Mouse (Mus musculus) urinary bladder, postnatal 25 days (tissue): ENCODE measurements around the gene Ptges.
"Not testable (repeated sequence)": the region's sequence is repeated elsewhere in the genome, so short reads cannot be mapped to it uniquely, and the experiment has no call there.

Experiments
- DNase-seq: peaks from one replicate; pipeline ENCODE4 v3.0.0; 2022; ENCODE audit warnings: low spot score

Gene Ptges

DNA sequence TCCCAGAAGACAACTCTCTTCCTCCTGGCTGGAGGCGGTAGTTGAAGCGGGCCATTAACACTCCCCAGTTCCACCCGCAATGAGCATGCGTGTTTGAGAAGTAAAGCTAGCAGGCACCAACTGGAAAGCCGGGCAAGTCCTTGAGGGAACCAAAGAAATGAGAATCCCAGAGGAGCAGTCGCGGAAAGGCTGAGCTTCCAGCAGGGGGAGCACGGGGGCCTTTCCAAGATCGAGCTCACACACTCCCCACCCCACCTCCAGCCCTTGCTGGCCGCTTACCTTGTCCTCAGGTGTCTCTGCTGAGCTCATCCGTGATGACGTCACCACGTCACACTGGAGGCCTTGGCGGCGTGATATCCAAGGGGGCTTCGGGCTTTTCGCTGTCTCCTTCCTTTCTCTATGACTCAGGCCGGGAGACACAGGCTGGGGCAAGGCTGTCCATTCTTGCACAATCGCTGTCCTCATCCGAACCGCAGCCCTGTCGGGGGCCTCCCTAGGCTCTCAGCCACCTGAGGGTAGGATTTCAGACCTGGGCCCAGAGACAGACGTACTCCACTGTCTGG is at the start of gene Ptges:
Ptges (minus strand) TSS at position 381 of the 563 bp plus-strand sequence.
- peak; percentile 70 for DNase-seq

DNA sequence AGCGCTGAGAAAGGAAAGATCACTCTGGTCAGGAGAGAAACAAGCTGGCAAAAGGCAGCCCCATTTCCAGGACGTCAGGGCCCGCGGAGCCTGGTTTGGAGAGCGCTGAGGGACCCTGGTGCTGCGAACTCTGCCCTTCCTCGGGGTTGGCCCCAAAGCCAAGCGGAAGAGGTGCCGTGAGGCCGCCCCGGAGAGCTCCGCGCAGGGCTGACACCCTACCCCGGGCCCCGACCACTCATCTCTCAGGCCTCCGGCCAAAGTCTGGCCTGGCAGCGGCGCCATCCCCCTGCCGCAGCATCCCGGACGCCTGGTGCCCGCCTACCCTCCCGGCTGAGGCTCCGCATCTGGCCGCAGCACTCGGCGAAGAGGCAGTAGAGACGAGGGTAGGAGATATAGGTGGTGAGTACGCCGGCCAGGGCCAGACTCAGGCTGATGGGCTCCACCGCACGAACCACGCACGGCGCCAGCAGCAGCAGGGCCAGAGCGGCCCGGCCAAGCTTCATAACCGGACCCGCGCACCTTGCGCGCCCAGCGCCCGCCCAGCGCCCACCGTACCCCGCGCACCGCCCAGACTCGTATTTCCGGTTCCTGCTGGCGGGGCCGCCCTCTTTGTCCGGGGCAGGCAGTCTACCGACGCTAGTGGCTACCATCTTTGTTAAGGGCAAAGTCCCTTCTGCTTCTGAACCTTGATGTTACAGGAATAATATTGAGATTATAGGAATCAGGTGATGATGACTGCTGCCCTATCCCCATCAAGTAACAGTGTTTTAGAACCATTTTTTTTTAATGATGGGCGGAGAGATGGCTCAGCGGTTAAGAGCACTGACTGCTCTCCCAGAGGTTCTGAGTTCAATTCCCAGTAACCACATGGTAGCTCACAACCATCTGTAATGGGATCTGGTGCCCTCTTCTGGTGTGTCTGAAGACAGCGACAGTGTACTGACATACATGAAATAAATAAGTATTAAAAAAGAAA is 38.0 kb upstream of the Ptges start, which contains the start of gene Tor1a:
Tor1a (minus strand) TSS at position 582 of the 976 bp plus-strand sequence.
- DNase-seq: peak; percentile 83

DNA sequence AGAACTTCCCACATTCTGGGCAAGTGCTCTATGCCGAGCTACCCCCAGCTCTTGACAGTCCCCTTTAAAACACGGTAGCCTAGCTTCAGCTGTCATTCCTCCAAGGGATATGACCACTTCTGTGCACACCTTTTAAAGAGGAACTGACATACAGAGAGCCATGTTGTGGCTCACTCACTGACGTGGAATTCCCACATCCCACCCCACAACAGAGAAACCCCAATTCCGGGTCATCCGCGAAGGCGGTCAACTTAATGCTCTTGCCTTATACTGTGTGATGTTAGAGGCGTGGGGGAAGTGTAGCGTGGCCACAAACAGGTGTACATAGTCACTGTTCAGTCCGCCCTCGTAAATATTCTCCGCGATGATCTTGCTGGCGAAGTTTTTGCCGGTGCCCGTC is 37.2 kb upstream of the Ptges start:
- no peak for DNase-seq

DNA sequence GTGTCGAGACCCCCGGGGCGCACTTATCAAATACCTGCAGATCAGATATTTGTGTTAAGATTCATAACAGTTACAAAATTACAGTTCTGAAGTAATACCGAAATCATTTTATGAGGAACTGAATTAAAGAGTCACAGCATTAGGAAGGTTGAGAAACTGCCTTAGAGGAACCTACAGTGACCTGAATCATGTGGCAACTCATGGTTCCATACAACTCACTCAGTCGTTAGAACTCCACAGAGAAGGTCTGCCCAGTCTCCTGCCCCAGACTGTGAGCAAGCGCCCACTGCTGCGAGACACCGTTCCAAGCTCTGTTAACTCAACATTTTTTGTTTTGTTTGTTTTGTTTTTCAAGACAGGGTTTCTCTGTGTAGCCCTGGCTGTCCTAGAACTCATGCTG is 36.0 kb upstream of the Ptges start:
- no peak for DNase-seq

DNA sequence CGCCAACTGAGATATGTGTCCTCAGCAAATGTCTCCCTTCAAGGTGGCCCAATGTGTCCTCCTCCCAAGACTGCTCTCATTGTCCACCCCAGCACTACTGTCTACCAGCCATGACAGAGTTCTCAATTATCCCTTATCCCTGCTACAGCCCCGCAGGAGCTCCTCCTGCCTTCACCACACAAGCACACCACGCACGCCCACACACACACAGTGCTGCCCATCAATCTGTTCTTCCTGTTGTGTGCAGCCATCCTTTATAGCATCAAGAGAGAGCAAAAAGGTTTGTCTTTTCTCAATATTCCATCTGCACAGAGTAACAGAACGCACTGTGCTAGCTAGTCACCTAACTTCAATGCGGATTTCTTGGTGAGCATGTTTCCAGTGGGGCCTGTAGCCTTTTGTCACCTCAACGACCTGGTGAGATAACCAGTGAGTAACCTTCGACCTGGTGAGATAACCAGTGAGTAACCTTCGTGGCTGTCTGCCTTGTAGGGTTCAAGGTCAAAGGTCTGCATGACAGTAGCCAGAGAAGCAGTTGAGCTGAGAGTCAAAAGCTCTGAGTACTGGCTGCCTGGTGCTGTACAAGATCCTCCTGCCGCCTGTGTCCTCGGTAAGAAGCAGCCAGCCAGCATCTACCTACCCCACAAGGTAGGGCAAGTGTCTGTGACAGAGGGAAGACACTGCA is 33.0 kb upstream of the Ptges start:
- DNase-seq: no peak

DNA sequence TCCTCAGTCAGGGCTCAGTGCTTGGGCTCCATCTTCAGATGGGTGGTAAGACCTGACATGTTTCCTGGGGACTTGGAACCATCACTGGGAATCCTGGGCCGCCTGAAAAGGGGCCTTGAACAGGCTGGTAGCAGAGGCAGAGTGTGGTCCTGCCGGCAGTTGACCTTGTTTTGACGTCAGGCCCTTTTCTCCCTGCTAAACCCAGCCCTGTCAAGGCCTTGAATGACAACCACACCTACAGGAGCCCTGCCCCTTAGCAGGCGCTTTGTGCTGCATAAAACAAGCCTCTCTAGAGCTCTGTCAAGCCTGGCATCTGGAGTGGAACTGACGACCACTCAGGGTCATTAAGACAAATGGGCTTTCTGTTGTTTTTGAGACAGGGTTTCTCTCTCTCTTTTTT is 30.2 kb upstream of the Ptges start:
- DNase-seq: no peak

DNA sequence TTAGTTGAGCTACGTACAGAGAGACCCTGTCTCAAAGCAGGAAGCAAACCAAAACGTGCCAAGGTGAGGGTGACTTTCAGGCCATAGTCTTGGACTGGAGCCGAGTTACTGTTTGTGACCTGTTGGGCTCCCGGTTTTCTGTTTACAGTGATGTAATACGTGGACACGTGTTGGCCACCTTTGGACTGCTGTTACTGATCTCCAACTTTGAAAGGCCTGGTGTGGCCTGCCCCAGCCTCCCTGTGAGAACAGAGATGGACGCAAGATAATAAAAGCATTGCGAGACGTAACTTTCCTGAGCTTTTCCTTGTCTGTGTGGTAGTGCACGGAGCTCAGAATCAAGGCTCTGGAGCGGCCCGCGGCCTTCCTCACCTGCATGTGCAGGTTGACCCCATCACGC is 29.1 kb upstream of the Ptges start:
- DNase-seq: no peak

DNA sequence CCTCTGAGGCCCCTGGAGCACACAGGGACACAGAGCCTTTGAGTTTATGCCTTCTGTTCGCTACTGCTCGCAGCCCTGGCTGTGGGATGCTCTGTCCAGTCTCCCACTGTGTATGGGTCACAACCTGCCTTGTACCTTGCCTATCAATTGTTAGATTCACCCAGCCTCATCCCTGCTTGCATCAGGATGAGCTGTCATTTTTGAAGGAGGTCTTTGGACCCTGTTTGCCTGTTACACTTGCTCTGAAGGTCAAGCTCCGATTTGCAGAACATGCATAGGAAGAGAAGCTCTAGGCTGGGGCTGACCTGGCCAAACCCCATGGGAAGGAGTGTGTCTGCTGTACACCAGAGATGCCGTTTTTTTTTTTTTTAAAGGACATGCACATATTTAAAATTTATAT is 27.8 kb upstream of the Ptges start:
- no peak for DNase-seq

DNA sequence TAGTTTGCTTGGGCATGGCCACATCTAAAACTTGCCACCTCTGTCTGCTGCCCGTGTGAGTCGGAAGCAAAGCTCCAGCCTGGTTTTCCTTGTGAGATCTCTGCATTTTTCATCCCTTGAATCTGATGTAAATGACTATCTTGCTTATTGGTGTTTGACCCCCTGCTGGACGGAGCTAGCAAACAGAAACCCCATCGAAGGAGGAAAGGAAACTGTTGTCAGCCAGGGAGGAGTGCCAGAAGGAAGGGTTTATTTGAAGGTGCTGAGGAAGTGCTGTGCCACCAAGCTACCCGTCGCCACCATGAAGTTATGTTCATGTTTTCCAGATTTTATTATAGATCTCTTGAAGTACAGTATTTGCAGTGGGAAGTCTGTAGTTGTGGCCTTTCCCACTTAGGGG is 25.1 kb upstream of the Ptges start:
- no peak for DNase-seq

DNA sequence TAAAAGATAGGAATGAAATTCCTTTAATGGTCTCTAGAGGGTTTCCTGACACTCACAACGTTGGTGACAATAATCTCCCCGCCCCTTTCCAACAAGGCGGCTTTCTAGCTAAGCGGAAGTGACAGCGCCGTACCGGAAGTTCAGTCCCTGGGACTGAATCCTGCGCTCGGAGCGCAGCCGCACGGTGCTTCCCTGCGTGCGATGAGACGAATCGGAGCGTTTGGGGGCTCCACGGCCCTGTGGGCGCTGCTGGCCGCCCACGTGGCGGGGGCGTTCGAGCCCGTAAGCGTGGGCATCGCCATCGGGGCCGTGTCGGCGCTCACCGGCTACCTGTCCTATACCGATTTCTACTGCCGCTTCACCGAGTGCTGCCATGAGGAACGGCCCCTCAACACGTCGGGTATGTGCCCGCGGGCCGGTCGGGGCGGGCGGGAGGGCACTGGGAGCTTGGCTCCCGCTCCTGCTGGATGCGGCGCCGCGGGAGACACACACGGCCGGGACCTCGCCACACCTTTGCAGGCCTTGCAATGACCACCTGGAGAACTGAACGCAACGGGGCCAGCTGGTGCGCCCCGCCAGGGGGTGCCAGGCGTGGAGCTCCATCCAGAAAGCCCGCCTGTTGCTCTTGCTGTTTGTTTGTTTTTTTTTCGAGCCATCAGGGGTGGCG is 23.3 kb upstream of the Ptges start, which contains the start of gene Tor1b:
Tor1b (plus strand) TSS at position 136 of the 667 bp plus-strand sequence.
- DNase-seq: peak; percentile 71

DNA sequence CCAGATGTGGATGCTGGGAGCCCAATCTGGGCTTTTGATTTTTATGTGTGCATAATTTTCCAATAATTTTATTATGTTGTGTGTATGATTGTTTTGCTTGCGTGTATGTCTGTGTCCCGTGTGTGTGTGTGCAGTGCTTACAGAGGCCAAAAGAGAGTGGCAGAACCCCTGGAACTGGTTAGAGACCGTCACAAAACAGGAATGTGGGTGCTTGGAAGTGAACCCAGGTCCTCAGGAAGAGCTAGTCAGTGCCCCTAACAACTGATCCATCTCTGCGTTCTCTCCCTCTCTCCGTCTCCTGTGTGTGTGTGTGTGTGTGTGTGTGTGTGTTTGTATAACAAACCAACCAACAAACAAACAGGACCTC is 22.8 kb upstream of the Ptges start:
- DNase-seq: no peak

DNA sequence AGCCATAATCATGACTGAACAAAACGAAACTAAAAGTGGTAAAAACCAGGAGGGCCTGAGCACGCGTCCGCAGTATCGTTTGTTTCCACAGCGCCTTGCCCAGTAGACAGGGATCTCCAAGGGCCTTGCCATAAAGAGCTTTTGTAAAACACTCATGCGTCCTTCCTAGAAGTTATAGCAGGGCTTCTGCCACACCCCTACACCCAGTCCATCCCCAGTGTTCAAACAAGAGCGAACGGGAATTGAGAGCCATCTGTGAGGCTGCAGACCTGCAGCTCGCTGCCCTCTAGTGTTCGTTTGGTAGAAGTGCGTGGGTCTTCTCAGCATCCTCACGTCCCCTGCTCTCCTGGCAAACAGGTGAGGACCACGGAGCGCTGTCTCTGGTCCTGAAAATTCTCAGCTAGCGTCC is 12.9 kb upstream of the Ptges start:
- no peak for DNase-seq

DNA sequence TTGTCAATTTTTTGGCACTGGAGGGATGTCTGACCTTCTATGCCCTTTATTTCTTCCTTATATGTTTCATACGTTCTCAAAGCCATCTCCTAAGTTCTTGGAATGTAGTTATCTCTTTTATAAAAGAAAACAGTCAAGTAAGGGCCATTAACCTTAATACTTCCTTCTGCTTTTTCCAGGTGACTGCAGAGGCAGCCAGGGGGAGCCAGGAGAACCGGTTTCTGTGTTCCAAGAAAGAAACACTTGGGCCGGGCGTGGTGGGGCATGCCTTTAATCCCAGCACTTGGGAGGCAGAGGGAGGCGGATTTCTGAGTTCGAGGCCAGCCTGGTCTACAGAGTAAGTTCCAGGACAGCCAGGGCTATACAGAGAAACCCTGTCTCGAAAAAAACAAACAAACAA is 12.5 kb upstream of the Ptges start:
- not testable (repeated sequence) for DNase-seq

DNA sequence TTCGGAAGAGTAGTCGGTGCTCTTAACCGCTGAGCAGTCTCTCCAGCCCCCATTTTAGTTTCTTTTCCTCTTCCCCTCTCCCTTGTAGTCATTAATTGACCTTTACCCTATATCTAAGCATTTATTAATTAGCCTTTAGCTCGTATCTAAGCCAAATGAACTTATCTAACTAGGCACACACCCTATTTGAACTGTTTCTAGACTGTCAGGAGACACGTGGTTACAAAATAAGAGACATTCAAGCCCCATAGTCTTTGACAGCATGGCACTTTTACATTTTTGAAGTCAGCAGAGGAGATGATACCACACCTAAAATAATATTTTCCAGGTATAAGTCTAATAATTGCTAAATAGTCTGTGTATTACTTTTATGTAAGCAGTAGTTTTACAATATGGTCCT is 11.9 kb upstream of the Ptges start:
- DNase-seq: no peak

DNA sequence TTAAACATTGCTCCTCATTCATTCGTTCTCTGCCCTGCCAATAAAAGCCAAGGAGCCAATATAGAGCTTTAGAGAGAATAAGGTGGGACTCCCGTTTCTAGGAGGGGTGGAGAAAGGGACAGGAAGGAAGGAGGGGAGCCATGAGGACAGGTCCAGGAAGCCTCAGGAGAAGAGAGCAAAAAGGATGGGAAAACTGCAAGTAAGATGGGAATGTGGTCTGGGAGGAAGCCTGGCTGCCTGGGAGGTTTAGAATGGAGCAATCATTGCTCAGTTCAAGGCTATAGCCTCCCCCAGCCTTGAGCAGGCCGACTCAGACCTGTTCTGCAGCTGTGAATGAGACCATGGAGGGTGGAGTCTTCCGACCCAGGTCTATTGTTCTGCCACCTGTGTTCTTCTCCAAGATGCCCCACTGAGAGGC is 8.9 kb upstream of the Ptges start:
- DNase-seq: no peak

DNA sequence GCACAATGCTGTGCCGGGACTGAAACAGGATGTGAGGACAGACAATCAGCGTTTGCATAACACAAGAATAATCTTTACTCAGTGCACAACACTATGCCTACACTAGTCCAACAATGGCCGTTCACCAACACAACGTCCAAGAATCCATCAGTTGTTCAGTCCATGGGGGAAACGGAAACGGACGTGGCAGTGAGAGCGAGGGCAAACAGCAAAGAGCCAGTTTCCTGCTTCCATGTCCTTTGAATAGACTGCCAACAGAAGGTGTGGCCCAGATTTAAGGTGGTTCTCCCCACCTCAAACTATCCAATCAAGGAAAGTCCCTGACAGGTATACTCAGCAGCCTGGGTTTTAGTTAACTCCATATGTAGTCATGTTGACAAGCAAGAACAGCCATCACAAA is 8.1 kb upstream of the Ptges start:
- DNase-seq: no peak

DNA sequence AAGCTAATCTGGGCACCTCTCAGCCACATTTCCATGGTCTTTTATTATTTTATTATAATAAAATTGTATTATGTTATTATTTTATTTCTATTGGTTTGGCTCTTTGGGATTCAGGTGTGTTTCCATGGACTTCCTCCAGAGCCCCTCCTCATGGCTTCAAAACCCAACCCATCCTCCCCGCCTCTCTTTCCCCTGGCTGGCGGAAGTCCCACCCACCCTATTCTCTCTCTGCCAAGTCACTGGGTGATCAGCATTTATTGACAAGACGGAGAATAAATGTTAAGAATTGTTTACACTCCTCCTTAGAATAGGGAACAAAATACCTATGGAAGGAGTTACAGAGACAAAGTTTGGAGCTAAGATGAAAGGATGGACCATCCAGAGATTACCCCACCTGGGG is 7.1 kb upstream of the Ptges start:
- no peak for DNase-seq

DNA sequence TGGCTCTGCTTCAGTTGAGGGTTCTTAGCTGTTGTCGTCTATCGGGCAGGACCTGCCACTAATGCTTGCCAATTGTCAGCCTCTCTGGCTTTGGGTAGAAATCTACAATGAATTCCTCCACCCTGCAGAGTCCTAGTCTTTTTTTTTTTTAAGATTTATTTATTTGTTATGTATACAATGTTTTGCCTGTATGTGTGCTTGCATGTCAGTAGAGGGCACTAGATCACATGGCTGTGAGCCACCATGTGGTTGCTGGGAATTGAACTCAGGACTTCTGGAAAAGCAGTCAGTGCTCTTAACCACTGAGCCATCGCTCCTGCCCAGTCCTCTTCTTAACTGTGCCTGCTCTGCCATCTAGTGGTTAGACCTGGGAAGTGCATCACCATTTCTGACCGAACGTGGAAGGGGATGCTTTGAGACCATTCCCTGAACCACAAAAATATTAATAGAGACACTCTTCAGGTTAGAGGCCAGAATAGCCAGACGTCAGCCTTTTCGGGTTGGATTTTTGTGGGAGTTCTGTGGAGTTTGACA is 4.3 kb upstream of the Ptges start:
- DNase-seq: peak; percentile 66

DNA sequence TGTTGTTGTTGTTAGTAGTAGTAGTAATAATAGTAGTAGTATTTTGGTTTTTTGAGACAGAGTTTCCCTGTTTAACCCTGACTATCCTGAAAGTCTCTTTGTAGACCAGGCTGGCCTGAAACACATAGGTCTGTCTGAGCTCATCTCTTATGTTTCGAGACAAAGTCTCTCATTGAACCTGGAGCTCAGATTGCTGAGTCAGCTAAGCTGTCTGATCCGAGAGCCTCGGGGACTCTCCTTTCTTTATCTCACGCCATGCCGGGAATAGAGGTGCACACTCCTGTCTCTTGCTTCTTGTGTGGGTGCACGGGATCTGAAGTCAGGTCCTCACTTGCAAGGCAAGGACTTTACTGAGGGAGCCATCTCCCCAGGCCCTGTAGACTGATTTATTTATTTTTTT is 3.4 kb upstream of the Ptges start:
- no peak for DNase-seq

DNA sequence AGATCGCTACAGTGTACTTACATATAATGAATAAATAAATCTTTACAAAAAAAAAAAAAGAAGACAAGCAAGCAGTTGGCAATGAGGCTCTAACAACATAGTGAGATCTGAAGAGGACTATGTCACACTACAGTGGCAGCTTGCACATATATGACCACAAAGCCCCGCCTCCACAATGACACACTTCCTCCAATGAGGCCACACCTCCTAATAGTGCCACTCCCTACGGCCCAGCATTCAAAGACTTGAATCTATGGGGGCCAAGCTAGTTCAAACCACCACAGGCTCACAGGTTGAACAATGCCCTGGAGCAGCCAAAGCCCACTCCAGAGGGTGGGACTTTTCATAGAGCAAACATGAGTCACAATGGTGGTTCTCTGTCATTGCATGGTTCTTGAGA is 2.3 kb upstream of the Ptges start:
- DNase-seq: no peak

DNA sequence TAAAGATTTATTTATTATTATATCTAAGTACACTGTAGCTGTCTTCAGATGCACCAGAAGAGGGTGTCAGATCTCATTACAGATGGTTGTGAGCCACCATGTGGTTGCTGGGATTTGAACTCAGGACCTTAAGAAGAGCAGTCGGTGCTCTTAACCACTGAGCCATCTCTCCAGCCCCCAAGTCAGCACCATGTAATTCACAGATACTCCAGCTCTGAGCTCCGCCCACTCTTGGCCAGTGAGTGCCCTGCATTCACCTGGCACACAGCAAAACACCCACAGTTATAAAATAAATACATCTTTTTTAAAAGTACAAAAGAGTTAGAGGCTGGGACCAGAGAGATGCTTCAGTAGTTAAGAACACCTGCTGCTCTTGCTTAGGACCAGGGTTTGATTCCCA is 1.2 kb upstream of the Ptges start:
- DNase-seq: not testable (repeated sequence)

DNA sequence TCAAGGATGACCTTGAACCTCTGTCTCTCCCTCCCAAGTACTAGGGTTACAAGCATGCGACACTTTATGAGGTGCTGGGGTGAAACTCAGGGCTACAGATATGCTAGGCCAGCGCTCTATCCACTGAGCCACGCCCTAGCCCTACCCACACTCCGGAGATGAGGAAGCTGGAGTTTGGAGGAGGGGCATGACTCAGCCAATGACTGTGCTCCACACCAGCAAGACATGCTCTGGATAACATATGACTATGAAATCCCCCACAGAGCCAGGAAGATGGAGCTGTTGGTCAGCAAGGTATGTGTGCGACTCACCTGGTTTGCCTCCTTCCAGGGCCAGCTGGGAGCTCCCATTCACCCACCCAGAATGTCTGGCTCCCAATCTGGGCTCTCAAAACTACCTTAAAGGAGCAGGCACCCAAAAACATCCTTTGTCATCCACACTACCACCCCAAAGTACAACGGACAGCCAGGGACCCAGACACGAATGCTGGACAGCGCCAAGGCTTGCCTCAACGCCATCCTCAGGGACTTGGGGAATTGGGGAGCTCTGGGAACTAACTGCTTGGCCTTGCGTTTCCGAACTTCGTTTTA is 675 bp downstream of the Ptges start:
- no peak for DNase-seq
